Mouse (Mus musculus) lung, adult 2 months (tissue): ENCODE data around the gene Otol1.

Source experiments
- CTCF ChIP-seq: fragments of 200-500 bp; IDR thresholded peaks from 2 replicates; pipeline ENCODE4 v1.5.1; 2011; ENCODE audit warnings: mild to moderate bottlenecking, low read length, control low read depth; ENCODE audit not compliant: insufficient read depth
- POLR2A ChIP-seq: fragments of 200-500 bp; IDR thresholded peaks from 2 replicates; pipeline ENCODE4 v1.6.1; 2011; ENCODE audit warnings: low read depth, mild to moderate bottlenecking, control low read depth, low read length, borderline replicate concordance; ENCODE audit errors: extremely low read depth

GRCm38 (mm10) chr3:70035593-70035992 is 28.2 kb downstream of the Otol1 start:
- no peak for TF ChIP-seq CTCF
- TF ChIP-seq POLR2A = no peak
